Mouse (Mus musculus) erythroblast, embryonic 14.5 days (primary cell): ENCODE measurements around the gene Gm11554.

Experiments
- GATA1 ChIP-seq: IDR thresholded peaks from 2 replicates; pipeline ENCODE4 v1.6.1; 2012; ENCODE audit warnings: low read length, inconsistent platforms, mixed read lengths
- TAL1 ChIP-seq: IDR thresholded peaks from 3 replicates; pipeline ENCODE4 v1.6.1; 2012; ENCODE audit warnings: low read length, inconsistent platforms, mixed read lengths

DNA sequence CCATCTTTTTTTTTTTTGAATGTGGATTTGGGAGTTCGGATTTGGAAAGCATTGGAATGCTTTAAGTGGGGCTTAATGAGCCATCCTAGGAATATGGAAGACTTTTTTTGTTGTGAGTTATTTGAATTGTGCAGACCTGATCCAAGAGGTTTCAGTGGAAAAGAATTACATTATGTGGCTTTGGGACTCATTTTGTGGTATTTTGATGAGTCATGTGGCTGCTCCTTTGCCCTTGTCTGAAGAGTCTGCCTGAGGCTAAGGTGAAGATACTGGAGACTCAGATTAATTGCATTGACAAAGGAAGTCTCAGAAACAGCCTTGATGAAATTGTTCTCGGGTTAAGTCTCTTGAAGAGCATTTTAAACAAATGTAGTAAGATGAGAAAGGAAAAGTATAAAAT is 35.8 kb downstream of the Gm11554 start:
- TF ChIP-seq TAL1 (no peak), GATA1 (no peak)
